Mouse (Mus musculus) heart, postnatal 25 days (tissue): ENCODE measurements around the gene Prss8. TPM values are rescaled to one million over a fixed set of nuclear protein-coding genes. Genes with fewer than 3 reads are reported as not detected.
A peak's percentile ranks its signal among the peaks of the same experiment; 100 is the strongest.

ENCODE experiments used
- DNase-seq: peaks from one replicate; pipeline ENCODE4 v3.0.0; 2022; ENCODE audit warnings: low spot score
- intact Hi-C: fragments of 180-260 bp; cut with DNase I; formaldehyde crosslinking; loops from one replicate; pipeline ENCODE4 v1.15.1; 2025
- total RNA-seq, 2 experiments: library from RNA; stranded (reverse); gene quantifications; 2 replicates each; pipeline ENCODE4 v1.2.3; 2021

Prss8 gene
- total RNA-seq, 2 experiments from 2014 or later: not detected

- intact Hi-C loops: loop anchor here (5.0 kb wide), 1 partner anchor 134 kb away; no protein-coding TSS in a partner anchor
- DNase-seq: no peak
Observed at GRCm38 (mm10) chr7:127931351-127932135, 1.6 kb upstream of the Prss8 start.

- DNase-seq: no peak
- intact Hi-C loops: loop anchor here (5.0 kb wide), 1 partner anchor 133 kb away; no protein-coding TSS in a partner anchor
Observed at GRCm38 (mm10) chr7:127930636-127931035, 732 bp upstream of the Prss8 start.

GRCm38 (mm10) chr7:127928596-127928995 is 1.3 kb downstream of the Prss8 start:
- no peak for DNase-seq
- intact Hi-C loops: no loop called here

DNA sequence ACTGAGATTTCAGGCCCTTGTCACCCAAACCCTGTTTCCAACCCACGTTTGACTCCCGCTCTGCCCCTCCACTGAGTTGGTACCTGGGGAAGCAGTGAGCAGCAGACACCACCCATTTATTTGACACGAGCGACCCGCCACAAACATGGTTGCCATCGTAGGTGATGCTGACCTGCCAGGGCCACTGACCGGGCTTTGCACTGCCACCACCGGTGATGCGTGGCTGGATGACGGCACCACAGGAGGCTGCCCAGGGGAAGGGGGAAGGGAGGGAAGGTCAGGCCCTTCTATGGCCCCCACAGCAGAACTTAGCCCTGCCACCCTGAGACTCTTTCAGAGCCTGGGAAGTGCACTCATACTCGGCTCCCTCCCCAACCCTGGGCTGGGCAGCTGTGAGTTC is 2.2 kb downstream of the Prss8 start:
- no peak for DNase-seq
- intact Hi-C loops: no loop called here

DNA sequence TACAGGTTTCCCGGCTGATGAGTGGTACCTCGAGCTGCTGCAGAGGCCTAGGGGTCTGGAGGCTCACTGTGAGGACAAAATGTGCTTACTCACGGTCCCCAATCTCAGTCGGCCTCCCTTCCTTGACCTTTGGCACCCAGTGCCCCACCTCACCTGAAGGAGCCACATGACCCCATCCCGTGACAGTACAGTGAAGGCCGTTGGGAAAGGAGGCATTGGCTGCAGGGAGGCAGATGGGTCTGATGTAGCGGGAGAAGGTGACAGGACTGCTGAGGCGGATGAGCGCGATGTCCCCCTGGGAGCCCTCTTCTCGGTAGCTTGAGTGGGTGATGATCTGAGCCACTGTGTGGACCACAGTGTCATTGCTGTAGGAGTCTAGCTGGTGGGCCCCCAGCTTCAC is 3.1 kb downstream of the Prss8 start:
- intact Hi-C loops: no loop called here
- no peak for DNase-seq

- DNase-seq: no peak
- intact Hi-C loops: no loop called here
Observed at GRCm38 (mm10) chr7:127926066-127926465, 3.8 kb downstream of the Prss8 start.

- intact Hi-C loops: no loop called here
Observed at GRCm38 (mm10) chr7:127925252-127925651, 4.7 kb downstream of the Prss8 start.

GRCm38 (mm10) chr7:127923714-127924113 is 6.2 kb downstream of the Prss8 start:
- intact Hi-C loops: no loop called here
- no peak for DNase-seq

More at GRCm38 (mm10) chr7:127925252-127925651, 4.7 kb downstream of the Prss8 start:
- no peak for DNase-seq

- DNase-seq: no peak
Observed at GRCm38 (mm10) chr7:127922451-127923275, 7.2 kb downstream of the Prss8 start.

GRCm38 (mm10) chr7:127921516-127921915 is 8.4 kb downstream of the Prss8 start:
- DNase-seq: no peak
- intact Hi-C loops: no loop called here

More at GRCm38 (mm10) chr7:127922451-127923275, 7.2 kb downstream of the Prss8 start:
- intact Hi-C loops: no loop called here

GRCm38 (mm10) chr7:127919290-127919689 is 10.6 kb downstream of the Prss8 start:
- DNase-seq: no peak
- intact Hi-C loops: no loop called here

- intact Hi-C loops: no loop called here
- no peak for DNase-seq
Observed at GRCm38 (mm10) chr7:127918203-127918602, 11.7 kb downstream of the Prss8 start.

- intact Hi-C loops: no loop called here
- no peak for DNase-seq
Observed at GRCm38 (mm10) chr7:127915293-127915692, 14.6 kb downstream of the Prss8 start.

GRCm38 (mm10) chr7:127912938-127913337 is 17.0 kb downstream of the Prss8 start:
- intact Hi-C loops: no loop called here
- DNase-seq: no peak

- intact Hi-C loops: no loop called here
- peak; percentile 74 for DNase-seq
Observed at GRCm38 (mm10) chr7:127912190-127912871, 17.6 kb downstream of the Prss8 start, which contains the start of gene Kat8. Gene Kat8 (plus strand): TSS chr7:127912516.

GRCm38 (mm10) chr7:127908656-127909055 is 21.2 kb downstream of the Prss8 start:
- intact Hi-C loops: no loop called here
- no peak for DNase-seq

DNA sequence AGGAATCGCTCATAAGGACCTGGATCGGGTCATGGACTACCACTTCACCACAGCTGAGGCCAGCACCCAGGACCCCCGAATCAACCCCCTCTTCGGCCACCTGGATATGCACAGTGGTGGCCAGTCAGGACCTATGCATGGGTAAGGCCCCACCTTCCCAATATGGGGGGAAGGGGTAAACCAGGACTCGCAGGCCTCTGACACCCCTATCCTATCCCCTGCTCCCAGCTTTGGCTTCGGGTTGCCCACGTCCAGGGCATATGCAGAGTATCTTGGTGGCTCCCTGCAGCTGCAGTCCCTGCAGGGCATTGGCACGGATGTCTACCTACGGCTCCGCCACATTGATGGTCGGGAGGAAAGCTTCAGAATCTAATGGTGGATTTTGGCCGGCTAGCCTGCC is 22.0 kb downstream of the Prss8 start:
- no peak for DNase-seq
- intact Hi-C loops: no loop called here

- DNase-seq: peak; percentile 62
- intact Hi-C loops: no loop called here
Observed at GRCm38 (mm10) chr7:127903971-127904796, 25.7 kb downstream of the Prss8 start, which contains the start of gene Bckdk. Gene Bckdk (plus strand): TSS chr7:127904082.

DNA sequence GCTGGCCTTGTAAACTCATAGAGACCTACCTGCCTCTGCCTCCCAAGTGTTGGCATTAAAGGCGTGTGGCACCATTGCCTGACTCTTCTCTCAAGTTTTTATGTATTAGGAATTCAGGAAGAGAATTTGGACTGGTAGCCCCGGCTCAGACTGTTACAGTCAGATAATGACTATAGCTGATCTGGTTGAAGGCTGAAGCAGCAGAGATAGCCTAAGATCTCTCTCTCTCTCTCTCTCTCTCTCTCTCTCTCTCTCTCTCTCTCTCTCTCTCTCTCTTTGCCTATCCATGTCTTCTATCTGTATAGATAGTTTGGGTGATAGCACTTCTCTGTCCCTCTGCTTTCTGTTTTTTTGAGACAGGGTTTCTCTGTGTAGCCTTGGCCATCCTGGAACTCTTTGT is 28.1 kb downstream of the Prss8 start:
- DNase-seq: no peak
- intact Hi-C loops: no loop called here
